Mouse (Mus musculus): ENCODE measurements at regions not wholly inside any gene's neighbourhood (a gene's known extent, or its start where the extent isn't known, plus 50 kb on each side); places are given as distances from the start of the nearest gene placed in this dataset.

DNA sequence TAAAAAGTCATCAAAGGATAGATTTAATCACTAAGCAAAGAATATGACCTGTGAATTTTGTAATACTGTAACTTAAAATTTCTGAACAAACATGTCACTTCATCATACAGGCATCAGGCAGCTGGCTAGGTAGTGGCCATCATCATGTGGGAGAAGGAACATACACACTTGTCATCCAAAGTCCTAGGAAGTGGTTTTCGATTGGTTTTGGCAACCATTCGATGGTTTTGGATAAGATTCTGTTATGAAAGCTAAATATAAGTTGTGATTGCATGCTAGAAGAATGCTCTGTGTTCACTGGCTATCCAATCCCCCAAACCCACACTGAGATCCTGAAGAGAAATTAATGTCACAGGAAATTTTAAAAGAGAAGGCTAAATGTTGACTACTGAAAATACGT is 207.7 kb downstream of the Gm7489 start:
- no peak for ATAC-seq (replicated peaks; ENCODE audit: low FRiP score)
- Histone ChIP-seq H3K9me3 (ENCODE audit: control insufficient read depth, low read length) (no peaks in the 10 kb centered on the region), H3K27ac (ENCODE audit: low read depth, low read length) (no peak overlapping the region), H3K4me2 (no peak overlapping the region), H3K4me3 (ENCODE audit: low read depth, low read length) (no peak overlapping the region), H3K27me3 (replicated peaks; ENCODE audit: control insufficient read depth, insufficient read depth, low read length) (no peaks in the 10 kb centered on the region), H3K4me1 (replicated peaks; ENCODE audit: control insufficient read depth, insufficient read depth, low read length) (no peaks in the 10 kb centered on the region), H3K36me3 (ENCODE audit: control insufficient read depth, insufficient read depth, low read length) (no peaks in the 10 kb centered on the region), H3K9ac (ENCODE audit: low read depth, low read length) (no peak overlapping the region)
- no peak for DNase-seq (ENCODE audit: low spot score)
- WGBS = 70% methylated on average over 3 of the region's 3 CpGs

- Histone ChIP-seq H3K9ac (ENCODE audit: low read depth, low read length) (no peak overlapping the region), H3K4me3 (ENCODE audit: low read depth, low read length) (no peak overlapping the region), H3K4me1 (replicated peaks; ENCODE audit: control insufficient read depth, insufficient read depth, low read length) (no peaks in the 10 kb centered on the region), H3K27me3 (replicated peaks; ENCODE audit: control insufficient read depth, insufficient read depth, low read length) (no peaks in the 10 kb centered on the region), H3K4me2 (no peak overlapping the region), H3K27ac (ENCODE audit: low read depth, low read length) (no peak overlapping the region), H3K9me3 (ENCODE audit: control insufficient read depth, low read length) (no peaks in the 10 kb centered on the region), H3K36me3 (ENCODE audit: control insufficient read depth, insufficient read depth, low read length) (no peaks in the 10 kb centered on the region)
- ATAC-seq (replicated peaks; ENCODE audit: low FRiP score) = no peak
- DNase-seq (ENCODE audit: low spot score) = no peak
- WGBS = 59% methylated on average over 2 of the region's 2 CpGs
Measured at GRCm38 (mm10) chr15:54097498-54097897, 212.8 kb downstream of the Gm7489 start.

DNA sequence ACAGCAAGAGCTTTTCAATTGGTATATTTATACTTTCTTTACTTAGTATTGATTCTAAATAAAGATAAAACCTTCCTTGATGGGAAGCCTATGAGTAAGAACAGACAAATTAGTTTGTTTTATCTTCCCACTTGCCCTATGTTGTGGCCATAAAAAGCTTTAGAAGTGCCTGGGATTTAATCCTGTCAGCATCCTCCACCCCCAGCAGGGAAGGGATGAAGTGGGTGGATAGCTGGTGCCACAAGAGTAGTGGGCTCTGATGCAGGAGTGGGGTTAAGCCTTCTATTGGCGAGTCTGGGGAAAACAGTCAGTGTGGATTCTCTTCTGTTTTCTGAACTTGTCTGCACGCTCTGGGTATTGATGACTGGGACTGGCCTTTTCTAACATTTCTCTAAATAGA is 227.7 kb downstream of the Gm7489 start:
- no peak overlapping the region for H3K4me3 ChIP-seq (ENCODE audit: low read depth, low read length)
- 60% methylated on average over 2 of the region's 2 CpGs for WGBS
- no peak for DNase-seq (ENCODE audit: low spot score)
- ATAC-seq (replicated peaks; ENCODE audit: low FRiP score) = no peak
- no peak overlapping the region for H3K9ac ChIP-seq (ENCODE audit: low read depth, low read length)
- no peaks in the 10 kb centered on the region for H3K36me3 ChIP-seq (ENCODE audit: control insufficient read depth, insufficient read depth, low read length)
- H3K4me2 ChIP-seq = no peak overlapping the region
- H3K9me3 ChIP-seq (ENCODE audit: control insufficient read depth, low read length) = no peaks in the 10 kb centered on the region
- no peak overlapping the region for H3K27ac ChIP-seq (ENCODE audit: low read depth, low read length)
- no peaks in the 10 kb centered on the region for H3K27me3 ChIP-seq (replicated peaks; ENCODE audit: control insufficient read depth, insufficient read depth, low read length)
- H3K4me1 ChIP-seq (replicated peaks; ENCODE audit: control insufficient read depth, insufficient read depth, low read length) = no peaks in the 10 kb centered on the region

DNA sequence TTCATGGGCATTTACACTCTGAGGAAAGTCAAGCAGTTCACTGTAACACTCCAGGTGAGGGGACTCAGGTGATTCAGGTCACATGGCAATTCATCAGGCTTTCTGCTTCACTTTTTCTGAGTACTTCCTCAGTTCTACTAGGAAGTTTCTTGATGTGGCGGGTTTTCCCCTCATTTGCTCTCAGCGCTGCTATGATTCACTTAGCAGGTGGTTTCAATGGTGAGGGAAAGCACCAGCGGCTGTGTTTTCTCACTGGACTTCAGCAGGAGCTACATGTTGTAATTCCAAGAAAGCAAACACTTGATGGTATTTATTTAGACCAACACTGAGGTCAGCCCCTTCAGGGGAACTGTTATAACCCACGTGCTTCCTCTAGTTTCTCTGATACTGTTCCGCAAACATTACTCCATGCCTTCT is 229.4 kb downstream of the Gm7489 start:
- Histone ChIP-seq H3K9me3 (ENCODE audit: control insufficient read depth, low read length) (no peaks in the 10 kb centered on the region), H3K4me3 (ENCODE audit: low read depth, low read length) (no peak overlapping the region), H3K27me3 (replicated peaks; ENCODE audit: control insufficient read depth, insufficient read depth, low read length) (no peaks in the 10 kb centered on the region), H3K27ac (ENCODE audit: low read depth, low read length) (no peak overlapping the region), H3K9ac (ENCODE audit: low read depth, low read length) (no peak overlapping the region), H3K4me2 (no peak overlapping the region), H3K36me3 (ENCODE audit: control insufficient read depth, insufficient read depth, low read length) (no peaks in the 10 kb centered on the region), H3K4me1 (replicated peaks; ENCODE audit: control insufficient read depth, insufficient read depth, low read length) (no peaks in the 10 kb centered on the region)
- 76% methylated on average over 5 of the region's 5 CpGs for WGBS
- DNase-seq (ENCODE audit: low spot score) = no peak
- ATAC-seq (replicated peaks; ENCODE audit: low FRiP score) = no peak

GRCm38 (mm10) chr15:54117967-54118538 is 233.3 kb downstream of the Gm7489 start:
- WGBS = 74% methylated on average over 5 of the region's 5 CpGs
- Histone ChIP-seq H3K9ac (ENCODE audit: low read depth, low read length) (no peak overlapping the region), H3K27ac (ENCODE audit: low read depth, low read length) (no peak overlapping the region), H3K9me3 (ENCODE audit: control insufficient read depth, low read length) (no peaks in the 10 kb centered on the region), H3K4me3 (ENCODE audit: low read depth, low read length) (no peak overlapping the region), H3K4me2 (no peak overlapping the region), H3K27me3 (replicated peaks; ENCODE audit: control insufficient read depth, insufficient read depth, low read length) (no peaks in the 10 kb centered on the region), H3K36me3 (ENCODE audit: control insufficient read depth, insufficient read depth, low read length) (no peaks in the 10 kb centered on the region), H3K4me1 (replicated peaks; ENCODE audit: control insufficient read depth, insufficient read depth, low read length) (no peaks in the 10 kb centered on the region)
- ATAC-seq (replicated peaks; ENCODE audit: low FRiP score) (no peak), DNase-seq (ENCODE audit: low spot score) (no peak)

DNA sequence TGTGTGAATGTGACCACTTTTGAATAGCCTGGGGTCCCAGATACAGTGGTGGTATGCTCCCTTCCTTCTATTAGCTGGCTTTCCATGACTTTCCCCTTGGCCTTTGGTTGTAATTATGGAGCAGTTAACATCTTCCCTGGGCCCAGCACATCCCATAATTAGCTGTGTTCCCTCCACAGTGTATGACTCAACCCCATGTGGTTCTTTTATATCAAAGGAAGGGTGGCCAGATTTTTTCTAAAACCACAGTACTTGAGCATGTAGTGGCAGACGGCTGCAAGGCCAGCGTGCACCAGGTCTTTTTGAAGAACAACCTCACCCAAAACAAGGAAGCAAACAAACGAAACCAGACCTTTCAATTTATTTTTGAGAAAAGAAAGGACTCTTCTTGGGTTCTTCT is 235.8 kb downstream of the Gm7489 start:
- Histone ChIP-seq H3K4me2 (no peak overlapping the region), H3K4me3 (ENCODE audit: low read depth, low read length) (no peak overlapping the region), H3K4me1 (replicated peaks; ENCODE audit: control insufficient read depth, insufficient read depth, low read length) (no peaks in the 10 kb centered on the region), H3K9ac (ENCODE audit: low read depth, low read length) (no peak overlapping the region), H3K36me3 (ENCODE audit: control insufficient read depth, insufficient read depth, low read length) (no peaks in the 10 kb centered on the region), H3K27me3 (replicated peaks; ENCODE audit: control insufficient read depth, insufficient read depth, low read length) (no peaks in the 10 kb centered on the region), H3K9me3 (ENCODE audit: control insufficient read depth, low read length) (no peaks in the 10 kb centered on the region), H3K27ac (ENCODE audit: low read depth, low read length) (no peak overlapping the region)
- no peak for DNase-seq (ENCODE audit: low spot score)
- no peak for ATAC-seq (replicated peaks; ENCODE audit: low FRiP score)
- WGBS = 80% methylated on average over 3 of the region's 3 CpGs

DNA sequence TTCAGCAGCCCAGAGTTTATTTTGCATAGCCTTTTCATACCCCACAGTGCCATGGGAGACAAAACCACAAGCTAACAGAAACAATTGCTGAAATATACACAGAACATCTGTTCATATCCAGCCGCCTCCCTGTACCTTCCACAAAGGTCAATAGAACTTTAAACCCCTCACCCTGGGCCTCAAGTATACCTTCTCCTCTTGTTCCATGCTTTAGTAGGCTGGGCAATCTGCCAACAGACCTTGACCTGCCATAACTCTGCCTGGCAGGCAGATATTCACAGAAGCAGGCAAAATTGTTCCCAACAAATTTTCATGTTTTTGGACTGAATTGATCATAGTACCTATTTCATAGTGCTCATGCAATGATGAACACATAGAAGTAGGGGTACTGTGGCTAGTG is 279.6 kb downstream of the Gm7489 start:
- 83% methylated on average over 1 of the region's 1 CpGs for WGBS
- H3K27ac ChIP-seq (ENCODE audit: low read depth, low read length) = no peak overlapping the region
- H3K4me1 ChIP-seq (replicated peaks; ENCODE audit: control insufficient read depth, insufficient read depth, low read length) = no peaks in the 10 kb centered on the region
- no peaks in the 10 kb centered on the region for H3K36me3 ChIP-seq (ENCODE audit: control insufficient read depth, insufficient read depth, low read length)
- DNase-seq (ENCODE audit: low spot score) (no peak), ATAC-seq (replicated peaks; ENCODE audit: low FRiP score) (no peak)
- no peak overlapping the region for H3K4me3 ChIP-seq (ENCODE audit: low read depth, low read length)
- no peaks in the 10 kb centered on the region for H3K27me3 ChIP-seq (replicated peaks; ENCODE audit: control insufficient read depth, insufficient read depth, low read length)
- H3K9me3 ChIP-seq (ENCODE audit: control insufficient read depth, low read length) = no peaks in the 10 kb centered on the region
- no peak overlapping the region for H3K4me2 ChIP-seq
- no peak overlapping the region for H3K9ac ChIP-seq (ENCODE audit: low read depth, low read length)

- Histone ChIP-seq H3K36me3 (ENCODE audit: control insufficient read depth, insufficient read depth, low read length) (no peaks in the 10 kb centered on the region), H3K9me3 (ENCODE audit: control insufficient read depth, low read length) (no peaks in the 10 kb centered on the region), H3K27ac (ENCODE audit: low read depth, low read length) (no peak overlapping the region), H3K9ac (ENCODE audit: low read depth, low read length) (no peak overlapping the region), H3K4me2 (no peak overlapping the region), H3K27me3 (replicated peaks; ENCODE audit: control insufficient read depth, insufficient read depth, low read length) (no peaks in the 10 kb centered on the region), H3K4me1 (replicated peaks; ENCODE audit: control insufficient read depth, insufficient read depth, low read length) (no peaks in the 10 kb centered on the region), H3K4me3 (ENCODE audit: low read depth, low read length) (no peak overlapping the region)
- DNase-seq (ENCODE audit: low spot score) (no peak), ATAC-seq (replicated peaks; ENCODE audit: low FRiP score) (no peak)
- 88% methylated on average over 3 of the region's 3 CpGs for WGBS
Measured at GRCm38 (mm10) chr15:54167842-54168361, 283.2 kb downstream of the Gm7489 start.

- H3K4me3 ChIP-seq (ENCODE audit: low read depth, low read length) = no peak overlapping the region
- DNase-seq (ENCODE audit: low spot score) (no peak), ATAC-seq (replicated peaks; ENCODE audit: low FRiP score) (no peak)
- no peaks in the 10 kb centered on the region for H3K9me3 ChIP-seq (ENCODE audit: control insufficient read depth, low read length)
- H3K27ac ChIP-seq (ENCODE audit: low read depth, low read length) = no peak overlapping the region
- 65% methylated on average over 2 of the region's 2 CpGs for WGBS
- H3K27me3 ChIP-seq (replicated peaks; ENCODE audit: control insufficient read depth, insufficient read depth, low read length) = no peaks in the 10 kb centered on the region
- H3K36me3 ChIP-seq (ENCODE audit: control insufficient read depth, insufficient read depth, low read length) = no peaks in the 10 kb centered on the region
- H3K4me1 ChIP-seq (replicated peaks; ENCODE audit: control insufficient read depth, insufficient read depth, low read length) = no peaks in the 10 kb centered on the region
- H3K4me2 ChIP-seq = no peak overlapping the region
- no peak overlapping the region for H3K9ac ChIP-seq (ENCODE audit: low read depth, low read length)
Measured at GRCm38 (mm10) chr15:54177221-54177620, 292.5 kb downstream of the Gm7489 start.

Measured in liver, embryonic 11.5 days (tissue).